Mouse (Mus musculus): Measurements from ENCODE around the gene Arf3. TPM values are rescaled to one million over a fixed set of nuclear protein-coding genes. Genes with fewer than 3 reads are reported as not detected.
"Not testable (repeated sequence)": the region's sequence is repeated elsewhere in the genome, so short reads cannot be mapped to it uniquely, and the experiment has no call there.

Arf3 gene
- 0.11 and 0.14 TPM in 2 replicates for polyA plus RNA-seq (2012)

DNA sequence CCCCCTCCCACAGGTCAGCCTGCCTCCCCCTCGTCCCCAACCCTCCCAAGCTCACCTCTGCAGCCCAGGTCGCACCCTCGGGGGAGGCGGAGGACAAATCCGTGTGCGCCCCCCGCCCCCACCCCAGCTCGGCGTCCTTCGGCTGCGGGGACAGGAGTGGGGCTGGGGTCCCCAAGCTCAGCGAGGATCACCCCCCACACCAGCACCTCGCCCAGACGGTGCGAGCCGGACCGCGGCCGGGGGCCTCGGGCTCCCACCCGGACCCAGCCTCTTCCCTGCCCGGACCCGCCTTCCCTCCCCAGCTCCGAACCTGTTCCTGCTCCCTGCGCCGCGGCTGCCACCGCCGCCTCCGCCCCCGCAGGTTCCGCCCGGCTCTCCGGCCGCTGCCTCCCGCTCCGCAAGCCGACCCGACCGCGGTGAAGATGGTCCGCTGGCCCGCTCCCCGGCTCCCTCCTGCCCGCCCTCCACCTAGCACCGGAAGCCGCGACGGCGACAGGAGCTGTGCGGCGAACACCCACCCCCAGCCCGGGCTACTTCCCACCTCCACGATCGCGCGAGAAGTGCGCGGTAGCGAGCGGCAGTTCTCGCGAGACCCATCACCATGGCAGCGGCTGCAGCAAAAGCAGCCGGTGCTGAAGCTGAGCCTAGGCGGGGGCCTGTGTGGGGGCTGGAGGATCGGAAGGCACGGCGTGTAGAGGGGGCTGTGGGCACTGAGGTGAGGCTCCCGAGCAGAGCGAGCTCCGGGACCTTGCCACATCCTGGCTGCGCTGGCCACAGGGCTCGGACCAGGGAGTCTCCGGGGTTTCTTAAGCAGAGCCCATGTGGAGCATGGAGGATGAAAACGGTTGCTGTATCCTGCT is at the start of gene Arf3:
Arf3 (minus strand) TSS at position 545 of the 860 bp plus-strand sequence.
- H3K27me3 ChIP-seq (ENCODE audit: control insufficient read depth): peaks cover 40% of the 10 kb centered on the region
- peak within 1 kb of the TSS; percentile 81 for H3K4me3 ChIP-seq (replicated peaks)
- no peaks in the 10 kb centered on the region for H3K9me3 ChIP-seq (ENCODE audit: control insufficient read depth, low read length)
- peaks cover 21% of the 10 kb centered on the region for H3K4me1 ChIP-seq (ENCODE audit: control insufficient read depth)
- peaks cover 2% of the 10 kb centered on the region; the same call in 1 of the 2 replicates for H3K36me3 ChIP-seq (ENCODE audit: control insufficient read depth)
- TF ChIP-seq GATA1 (IDR thresholded peaks at IDR 0.05; ENCODE audit: low read length): no peak
- no peak for TF ChIP-seq TAL1 (IDR thresholded peaks at IDR 0.05; ENCODE audit: low read length)

DNA sequence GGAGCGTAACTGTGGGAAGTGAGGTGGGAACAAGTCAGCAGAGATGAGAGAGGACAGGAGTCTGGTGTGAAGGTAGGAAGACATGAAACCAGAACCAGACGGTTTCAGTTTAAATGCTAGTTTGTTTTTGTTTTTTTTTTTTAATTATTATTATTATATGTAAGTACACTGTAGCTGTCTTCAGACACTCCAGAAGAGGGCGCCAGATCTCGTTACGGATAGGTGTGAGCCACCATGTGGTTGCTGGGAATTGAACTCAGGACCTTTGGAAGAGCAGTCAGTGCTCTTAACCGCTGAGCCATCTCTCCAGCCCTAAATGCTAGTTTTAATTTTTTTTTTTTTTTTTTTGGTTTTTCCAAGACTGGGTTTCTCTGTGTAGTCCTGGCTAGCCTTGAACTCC is 47.2 kb upstream of the Arf3 start:
- peaks cover 40% of the 10 kb centered on the region for H3K4me1 ChIP-seq (ENCODE audit: control insufficient read depth)
- H3K36me3 ChIP-seq (ENCODE audit: control insufficient read depth): peaks cover 49% of the 10 kb centered on the region
- H3K4me3 ChIP-seq (replicated peaks): not testable (repeated sequence)
- H3K27me3 ChIP-seq (ENCODE audit: control insufficient read depth): peaks cover 51% of the 10 kb centered on the region
- peaks cover 16% of the 10 kb centered on the region for H3K9me3 ChIP-seq (ENCODE audit: control insufficient read depth, low read length)

DNA sequence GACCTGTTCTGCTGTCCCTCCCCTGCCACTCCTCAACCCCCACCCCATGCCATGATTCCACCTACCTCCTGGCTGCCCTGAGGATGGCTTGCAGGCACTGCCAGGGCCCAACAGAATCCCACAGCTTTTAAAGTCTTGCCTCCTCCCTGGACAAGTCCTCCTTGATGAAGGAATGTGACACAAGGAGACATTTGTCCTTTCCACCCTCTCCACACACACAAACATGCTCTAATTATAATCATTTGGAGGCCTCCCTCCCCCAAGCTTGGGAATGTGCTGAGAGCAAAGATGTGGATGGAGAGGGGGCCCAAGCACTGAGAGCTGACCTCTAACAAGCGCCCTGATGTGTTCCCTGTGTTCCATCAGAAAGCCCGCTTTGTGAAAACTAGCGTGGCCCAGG is 46.4 kb upstream of the Arf3 start, which contains the start of gene Ddn:
Ddn (minus strand) TSS at position 101 of the 400 bp plus-strand sequence.
- Histone ChIP-seq H3K36me3 (ENCODE audit: control insufficient read depth) (peaks cover 41% of the 10 kb centered on the region), H3K27me3 (ENCODE audit: control insufficient read depth) (peaks cover 59% of the 10 kb centered on the region), H3K9me3 (ENCODE audit: control insufficient read depth, low read length) (peaks cover 19% of the 10 kb centered on the region), H3K4me3 (replicated peaks) (no peak within 1 kb of the TSS), H3K4me1 (ENCODE audit: control insufficient read depth) (peaks cover 42% of the 10 kb centered on the region)
- TF ChIP-seq GATA1 (IDR thresholded peaks at IDR 0.05; ENCODE audit: low read length): no peak
- TF ChIP-seq TAL1 (IDR thresholded peaks at IDR 0.05; ENCODE audit: low read length): no peak

DNA sequence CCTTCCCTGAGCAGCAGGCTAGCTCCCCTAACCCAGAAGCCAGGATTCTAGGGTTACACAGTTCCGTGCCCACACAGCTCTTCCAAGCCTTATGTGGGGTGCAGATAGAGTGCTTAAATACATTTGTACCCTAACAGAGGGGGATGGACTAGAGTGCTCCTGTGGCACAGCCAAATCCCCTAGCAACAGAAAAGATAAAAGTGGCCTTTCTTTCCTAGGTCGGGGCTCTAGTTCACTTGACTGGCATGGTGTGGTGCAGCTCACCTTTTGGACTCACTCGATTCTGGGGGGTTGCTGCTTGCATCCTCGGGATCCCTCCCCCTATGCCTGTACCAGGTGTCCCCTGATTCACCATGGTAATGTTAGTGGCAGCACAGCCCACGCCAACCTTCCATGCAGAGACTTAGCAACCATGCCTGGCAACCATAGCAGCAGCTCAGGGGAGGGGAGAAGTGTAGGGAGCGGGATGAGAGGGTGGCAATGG is 45.7 kb upstream of the Arf3 start:
- Histone ChIP-seq H3K36me3 (ENCODE audit: control insufficient read depth) (peaks cover 34% of the 10 kb centered on the region), H3K9me3 (ENCODE audit: control insufficient read depth, low read length) (peaks cover 19% of the 10 kb centered on the region), H3K27me3 (ENCODE audit: control insufficient read depth) (peaks cover 66% of the 10 kb centered on the region), H3K4me3 (replicated peaks) (no peak overlapping the region), H3K4me1 (ENCODE audit: control insufficient read depth) (peaks cover 37% of the 10 kb centered on the region)
- TF ChIP-seq TAL1 (IDR thresholded peaks at IDR 0.05; ENCODE audit: low read length) (no peak), GATA1 (IDR thresholded peaks at IDR 0.05; ENCODE audit: low read length) (no peak)

DNA sequence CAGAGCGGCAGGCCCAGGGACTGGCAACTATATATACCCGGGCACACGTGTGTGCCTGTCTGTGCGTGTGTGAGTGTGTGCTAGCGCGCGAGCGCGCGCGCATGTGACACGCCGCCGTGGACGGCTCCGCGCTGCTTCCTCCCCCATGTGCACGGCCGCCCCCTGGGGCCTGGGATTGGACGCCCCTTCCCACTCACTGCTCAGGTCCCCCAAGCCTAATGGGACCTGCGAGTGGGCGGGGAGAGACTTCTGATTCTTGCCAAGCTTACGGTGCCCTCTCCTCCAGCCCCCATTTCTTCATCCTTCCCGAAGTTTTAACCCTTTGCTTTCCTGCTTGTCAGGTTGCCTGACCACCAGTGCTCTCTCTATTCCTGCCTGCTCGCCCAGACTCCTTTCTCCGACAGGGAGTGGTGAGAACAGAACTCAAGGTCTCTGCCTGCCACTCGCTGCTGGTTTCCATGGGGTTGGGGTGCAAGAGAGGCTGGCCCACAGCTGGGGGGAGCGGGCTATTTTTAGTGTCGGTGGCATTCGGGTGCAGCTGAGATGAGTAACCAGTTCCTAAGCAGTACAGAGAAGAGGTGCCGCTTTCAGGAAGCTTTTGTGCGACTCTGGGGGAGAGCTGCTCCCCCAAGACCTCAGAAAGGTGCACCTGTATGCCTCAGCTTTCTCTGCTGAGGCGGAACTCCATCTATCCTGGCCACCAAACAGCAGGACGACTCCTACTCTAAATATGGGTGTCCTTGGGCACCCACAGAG is 45.1 kb upstream of the Arf3 start:
- Histone ChIP-seq H3K36me3 (ENCODE audit: control insufficient read depth) (peaks cover 27% of the 10 kb centered on the region), H3K27me3 (ENCODE audit: control insufficient read depth) (peaks cover 73% of the 10 kb centered on the region), H3K4me3 (replicated peaks) (no peak overlapping the region), H3K4me1 (ENCODE audit: control insufficient read depth) (peaks cover 33% of the 10 kb centered on the region), H3K9me3 (ENCODE audit: control insufficient read depth, low read length) (peaks cover 22% of the 10 kb centered on the region)
- TF ChIP-seq TAL1 (IDR thresholded peaks at IDR 0.05; ENCODE audit: low read length) (no peak), GATA1 (IDR thresholded peaks at IDR 0.05; ENCODE audit: low read length) (no peak)

DNA sequence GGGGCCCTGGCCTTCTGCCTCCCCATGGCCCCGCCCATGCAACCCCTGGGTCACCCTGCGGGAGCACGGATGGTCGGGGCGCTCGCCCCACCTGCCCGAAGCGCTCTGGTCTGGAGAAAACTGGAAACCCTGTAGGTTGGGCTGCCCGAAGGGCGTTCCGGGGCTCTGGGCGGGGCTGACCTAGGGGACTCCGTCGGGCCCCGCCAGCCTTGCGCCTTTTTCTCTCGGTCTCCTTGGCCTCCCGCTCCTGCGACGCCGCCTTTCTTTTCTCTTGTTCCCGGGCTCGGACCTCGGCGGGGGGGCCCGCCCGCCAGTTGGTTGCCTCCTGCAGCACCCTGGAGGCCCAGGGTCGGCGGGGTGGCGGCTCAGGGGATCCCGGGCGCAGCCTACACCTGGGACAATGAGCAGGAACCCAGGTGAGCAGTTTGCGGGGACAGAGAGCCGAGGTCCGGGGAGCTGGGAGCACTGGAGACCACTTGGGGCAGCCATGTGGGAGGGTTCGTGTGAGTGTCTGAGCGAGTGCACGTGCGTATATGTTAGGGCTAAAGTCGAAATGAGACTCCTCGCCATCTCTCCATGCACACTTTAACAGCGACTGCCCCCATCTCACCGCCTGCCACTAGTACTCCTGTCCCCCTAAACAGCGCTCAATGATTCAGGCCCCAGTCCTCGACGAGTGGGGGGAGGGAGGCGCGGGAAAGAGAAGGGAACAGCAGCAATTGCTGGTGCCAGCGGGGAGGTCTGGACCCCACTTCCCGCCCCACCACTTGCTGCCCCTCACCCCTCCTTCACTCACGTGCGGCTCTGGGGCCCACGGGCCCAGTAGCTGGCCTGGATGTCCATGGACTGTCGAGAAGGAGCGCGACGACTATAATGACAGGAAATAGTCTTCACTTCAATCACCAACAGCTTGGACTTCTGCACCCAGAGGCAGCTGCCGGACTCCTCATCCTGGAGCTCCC is 44.1 kb upstream of the Arf3 start:
- Histone ChIP-seq H3K36me3 (ENCODE audit: control insufficient read depth) (peaks cover 18% of the 10 kb centered on the region), H3K9me3 (ENCODE audit: control insufficient read depth, low read length) (peaks cover 22% of the 10 kb centered on the region), H3K4me3 (replicated peaks) (no peak overlapping the region), H3K27me3 (ENCODE audit: control insufficient read depth) (peaks cover 82% of the 10 kb centered on the region), H3K4me1 (ENCODE audit: control insufficient read depth) (peaks cover 30% of the 10 kb centered on the region)
- TF ChIP-seq TAL1 (IDR thresholded peaks at IDR 0.05; ENCODE audit: low read length) (no peak), GATA1 (IDR thresholded peaks at IDR 0.05; ENCODE audit: low read length) (no peak)

DNA sequence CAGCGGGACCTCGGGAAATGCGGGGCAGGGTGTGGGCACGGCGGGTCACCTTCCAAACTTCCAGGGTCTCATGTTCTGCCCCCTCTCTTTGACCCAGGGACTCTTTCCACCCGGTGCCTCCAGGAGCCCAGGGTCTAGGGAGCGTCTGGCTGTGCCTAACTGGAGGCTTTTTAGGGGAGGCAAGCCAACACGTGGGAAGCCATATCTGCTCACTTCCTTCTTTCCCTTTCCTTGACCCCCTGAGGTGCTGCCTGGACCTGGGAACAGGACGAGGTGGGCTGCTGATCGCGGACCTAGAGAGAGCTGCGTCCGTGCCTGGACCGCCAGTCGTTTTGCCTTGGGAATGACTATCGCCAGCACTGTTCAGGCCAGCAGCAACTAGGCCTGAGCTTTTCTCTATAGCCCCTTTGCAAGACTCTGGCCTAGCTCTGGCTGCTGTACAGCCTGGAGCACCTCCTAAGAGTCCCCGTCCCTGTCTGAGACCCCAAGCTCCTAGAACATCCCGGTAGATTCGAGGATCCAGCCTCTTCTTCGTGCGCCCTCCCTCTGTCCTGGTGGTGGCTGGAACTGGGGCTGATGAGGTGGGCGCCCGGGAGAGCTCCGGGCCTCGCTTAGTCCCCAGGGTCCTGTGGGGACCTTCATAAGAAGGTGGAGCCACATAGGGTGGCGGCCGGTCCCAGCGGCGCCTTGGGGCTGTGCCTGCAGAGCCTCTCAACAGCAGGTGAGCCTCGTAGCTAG is 43.2 kb upstream of the Arf3 start:
- Histone ChIP-seq H3K4me3 (replicated peaks) (no peak overlapping the region), H3K36me3 (ENCODE audit: control insufficient read depth) (peaks cover 10% of the 10 kb centered on the region), H3K4me1 (ENCODE audit: control insufficient read depth) (peaks cover 30% of the 10 kb centered on the region), H3K27me3 (ENCODE audit: control insufficient read depth) (peaks cover 91% of the 10 kb centered on the region), H3K9me3 (ENCODE audit: control insufficient read depth, low read length) (peaks cover 22% of the 10 kb centered on the region)
- TF ChIP-seq TAL1 (IDR thresholded peaks at IDR 0.05; ENCODE audit: low read length) (no peak), GATA1 (IDR thresholded peaks at IDR 0.05; ENCODE audit: low read length) (no peak)

Data from erythroblast, embryonic 14.5 days (primary cell).